Mouse (Mus musculus) layer of hippocampus, postnatal 10 days (tissue): ENCODE data around the gene Pcsk6. TPM values are rescaled to one million over a fixed set of nuclear protein-coding genes. Genes with fewer than 3 reads are reported as not detected.
"Not testable (repeated sequence)": the region's sequence is repeated elsewhere in the genome, so short reads cannot be mapped to it uniquely, and the experiment has no call there.

Experiments
- DNase-seq, 2 experiments: peaks; one replicate each; pipeline ENCODE4 v3.0.0; 2021; ENCODE audit warnings: low spot score in 2 of 2
- long read RNA-seq: library from polyadenylated mRNA; stranded (forward); transcript quantifications from one replicate; pipeline ENCODE4 v2.0.0, GENCODE M21; 2023
- total RNA-seq, 2 experiments: library from RNA; stranded (reverse); gene quantifications; 2 replicates each; pipeline ENCODE4 v1.2.3; 2021

Pcsk6 gene
- total RNA-seq, result 10 to 100 TPM; 10.8 to 11.6 TPM
- long read RNA-seq, full-length matches to known transcripts, result 2 of 4 reads
- long read RNA-seq, partial matches to known transcripts, result 2 of 4 reads
- long read RNA-seq, other reads (novel, unspliced or antisense), result 0 of 4 reads

DNA sequence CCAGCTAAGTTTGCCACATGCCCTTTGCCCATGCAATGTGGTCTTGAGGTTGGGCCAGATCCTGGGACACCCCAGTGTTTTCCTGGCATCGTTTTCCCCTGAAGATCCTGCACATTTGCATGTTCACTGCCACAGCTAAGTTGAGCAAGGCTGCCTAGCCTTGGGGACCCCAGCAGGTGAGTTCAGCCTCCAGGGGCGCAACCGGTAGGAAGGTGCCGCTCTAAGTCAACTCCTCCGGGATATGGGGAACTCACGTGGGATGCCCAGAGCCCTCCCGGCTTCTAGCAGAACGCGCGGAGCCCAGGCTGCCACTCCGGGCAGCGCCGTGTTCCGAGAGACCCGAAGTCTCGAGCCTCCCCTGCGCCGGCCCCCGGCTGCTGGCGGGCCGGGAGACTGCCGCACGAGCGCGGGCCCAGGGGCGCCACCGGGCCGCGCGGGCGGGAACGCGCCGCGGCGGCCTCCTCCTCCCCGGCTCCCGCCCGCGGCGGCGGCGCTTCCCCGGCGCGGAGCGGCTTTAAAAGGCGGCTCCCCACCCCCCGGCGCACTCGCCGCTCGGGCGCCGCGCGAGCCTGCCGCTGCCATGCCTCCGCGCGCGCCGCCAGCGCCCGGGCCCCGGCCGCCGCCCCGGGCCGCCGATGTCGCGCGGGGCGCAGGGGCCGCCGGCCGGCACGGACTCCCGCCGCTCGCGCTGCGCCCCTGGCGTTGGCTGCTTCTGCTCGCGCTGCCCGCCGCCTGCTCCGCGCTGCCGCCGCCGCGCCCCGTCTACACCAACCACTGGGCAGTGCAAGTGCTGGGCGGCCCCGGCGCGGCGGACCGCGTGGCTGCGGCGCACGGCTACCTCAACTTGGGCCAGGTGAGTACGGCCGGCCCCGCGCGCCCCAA is at the start of gene Pcsk6:
Pcsk6 (plus strand) TSS at position 144 of the 882 bp plus-strand sequence.
- DNase-seq, result peak; percentile 48 to 63

GRCm38 (mm10) chr7:65813611-65814212 is 47.8 kb upstream of the Pcsk6 start:
- no peak for DNase-seq

GRCm38 (mm10) chr7:65817564-65817963 is 44.0 kb upstream of the Pcsk6 start:
- no peak for DNase-seq

DNA sequence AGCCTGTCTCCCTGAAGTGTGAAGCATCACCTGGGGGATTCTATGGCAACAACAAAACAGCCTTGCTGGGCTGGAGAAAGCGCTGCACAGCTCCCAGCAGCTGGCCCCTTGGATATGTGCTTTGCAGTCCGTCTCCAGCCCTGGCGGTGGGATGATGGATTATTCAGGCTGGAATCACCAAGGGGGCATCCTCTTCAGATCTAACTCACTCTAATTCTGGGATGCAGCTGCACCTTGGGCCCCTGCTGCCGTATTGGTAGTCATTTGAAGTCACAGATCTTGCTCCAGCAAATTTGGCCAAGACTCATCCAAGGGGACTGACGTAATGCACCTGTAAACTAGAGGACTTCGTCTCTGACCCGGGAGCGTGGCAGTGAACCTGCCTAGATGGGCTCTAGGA is 41.1 kb upstream of the Pcsk6 start:
- DNase-seq, result no peak

- DNase-seq, result not testable (repeated sequence)
Observed at GRCm38 (mm10) chr7:65821901-65822300, 39.6 kb upstream of the Pcsk6 start.

DNA sequence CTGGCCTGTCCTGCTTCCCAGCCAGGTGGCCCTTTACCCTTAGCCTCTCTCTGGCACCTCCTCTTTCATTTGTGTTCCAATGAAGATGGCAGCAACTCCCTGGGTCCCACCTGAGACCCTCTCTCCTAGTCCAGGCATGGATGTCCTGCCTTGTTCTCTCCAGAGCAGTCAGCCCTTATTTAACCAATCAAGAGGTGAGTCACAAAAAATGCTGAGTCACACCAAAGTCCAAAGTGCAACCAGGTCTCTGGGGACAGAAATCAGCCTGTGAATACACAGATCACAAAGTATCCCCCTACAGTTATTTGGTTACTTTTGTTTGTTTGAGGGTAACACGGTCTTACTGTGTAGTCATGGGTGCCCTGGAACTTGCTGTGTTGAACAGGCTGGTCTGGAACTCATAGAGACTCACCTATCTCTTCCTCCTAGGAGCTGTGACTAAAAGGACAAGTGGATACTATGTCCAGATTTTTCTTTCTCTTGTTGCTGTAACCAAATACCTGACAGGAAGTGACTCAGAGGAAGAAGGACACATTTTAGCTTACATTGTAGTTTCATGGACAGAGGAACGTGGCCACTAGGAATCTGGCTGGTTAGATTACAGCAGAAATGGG is 38.9 kb upstream of the Pcsk6 start:
- no peak for DNase-seq

- DNase-seq, result no peak
Observed at GRCm38 (mm10) chr7:65839756-65840155, 21.8 kb upstream of the Pcsk6 start.

DNA sequence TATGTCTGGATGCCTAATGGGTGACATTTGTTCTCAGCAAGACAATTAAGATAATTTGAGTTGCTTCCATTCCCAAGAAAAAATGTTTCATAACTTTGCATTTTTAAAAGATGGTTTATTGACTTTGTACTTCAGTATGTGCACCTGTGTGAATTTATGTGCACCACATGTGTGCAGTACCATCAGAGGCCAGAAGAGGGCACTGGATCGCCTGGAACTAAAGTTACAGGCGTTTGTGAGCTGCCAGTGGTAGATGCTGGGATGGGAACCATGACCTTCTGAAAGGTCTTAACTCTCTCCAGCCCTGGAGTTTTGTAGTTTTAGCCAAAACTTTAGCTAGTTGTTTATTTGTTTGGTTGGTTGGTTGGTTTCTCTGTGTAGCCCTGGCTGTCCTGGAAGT is 18.3 kb upstream of the Pcsk6 start:
- DNase-seq, result no peak

GRCm38 (mm10) chr7:65860981-65861380 is 553 bp upstream of the Pcsk6 start:
- no peak for DNase-seq

GRCm38 (mm10) chr7:65862473-65863176 is 1.1 kb downstream of the Pcsk6 start:
- DNase-seq, result no peak

- DNase-seq, result no peak
Observed at GRCm38 (mm10) chr7:65869173-65869572, 7.6 kb downstream of the Pcsk6 start.

DNA sequence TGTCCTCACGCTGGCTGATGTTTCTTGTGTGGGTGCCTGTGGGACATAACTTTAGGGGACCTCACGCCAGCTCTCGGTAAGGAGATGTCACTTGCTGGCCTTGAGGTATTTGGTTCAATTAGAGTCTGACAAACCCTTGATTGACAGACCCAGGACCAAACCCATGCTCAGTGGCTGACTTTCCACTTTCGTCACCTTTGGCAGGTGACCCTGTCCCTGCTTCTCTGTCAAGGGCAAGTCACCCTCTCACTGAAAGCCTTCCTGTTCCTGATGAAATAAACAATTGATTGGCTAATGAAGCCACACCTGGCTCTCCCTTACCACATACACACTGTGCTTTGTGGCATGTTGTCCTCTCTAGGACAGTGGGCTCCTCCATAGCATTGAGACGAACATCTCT is 8.3 kb downstream of the Pcsk6 start:
- DNase-seq, result no peak

- DNase-seq, result no peak
Observed at GRCm38 (mm10) chr7:65870227-65870626, 8.7 kb downstream of the Pcsk6 start.

DNA sequence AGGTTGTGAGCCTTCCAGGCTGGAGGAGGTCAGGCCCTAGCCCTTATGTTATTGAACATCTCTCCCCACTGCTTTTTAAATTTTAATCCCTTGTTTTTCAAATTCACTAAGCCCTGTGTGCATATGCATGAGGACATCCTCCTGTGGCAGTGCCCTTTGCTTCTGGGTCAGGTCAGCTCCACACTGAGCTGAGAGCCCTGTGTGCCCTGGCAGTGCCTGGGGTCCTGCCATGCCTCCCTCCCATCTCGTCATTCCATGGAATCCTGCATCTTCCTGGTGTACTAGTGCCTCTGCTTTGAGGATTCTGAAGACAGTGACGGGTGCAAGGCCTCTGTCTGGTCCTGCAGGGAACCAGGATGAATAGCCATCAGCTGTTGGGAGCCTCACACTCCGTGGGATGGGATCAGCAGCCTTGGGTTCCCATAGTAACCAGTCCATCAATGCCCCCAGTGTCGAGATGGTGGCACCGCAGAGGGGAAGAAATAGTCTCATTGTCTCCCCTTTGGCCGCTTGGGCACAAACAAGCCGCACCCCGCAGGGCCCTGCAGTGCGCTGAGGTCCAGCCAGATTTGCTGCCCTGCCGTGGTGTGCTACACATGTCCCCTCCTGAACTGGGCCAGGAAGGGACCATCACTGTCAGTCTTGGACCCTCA is 9.5 kb downstream of the Pcsk6 start:
- DNase-seq, result peak; percentile 53 to 66

DNA sequence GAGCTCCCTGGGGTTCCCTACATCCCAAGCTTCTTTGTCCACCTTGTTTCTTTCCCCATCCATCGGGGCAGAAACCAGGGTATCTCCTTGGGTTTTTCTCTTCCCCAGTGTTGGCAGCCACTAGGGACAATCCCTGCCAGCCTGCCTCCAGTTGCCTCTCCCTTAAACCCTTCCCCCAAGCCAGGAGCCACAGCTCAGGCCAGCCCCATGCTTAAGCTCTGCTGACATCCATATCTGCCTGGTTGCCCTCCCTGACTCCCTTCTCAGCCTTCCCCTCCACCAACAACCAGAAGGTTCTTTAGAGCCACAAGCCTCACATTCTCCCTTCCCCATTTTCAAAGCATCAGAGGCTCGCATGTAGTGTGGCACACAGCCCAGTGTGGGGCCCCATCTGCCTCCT is 10.3 kb downstream of the Pcsk6 start:
- DNase-seq, result no peak

DNA sequence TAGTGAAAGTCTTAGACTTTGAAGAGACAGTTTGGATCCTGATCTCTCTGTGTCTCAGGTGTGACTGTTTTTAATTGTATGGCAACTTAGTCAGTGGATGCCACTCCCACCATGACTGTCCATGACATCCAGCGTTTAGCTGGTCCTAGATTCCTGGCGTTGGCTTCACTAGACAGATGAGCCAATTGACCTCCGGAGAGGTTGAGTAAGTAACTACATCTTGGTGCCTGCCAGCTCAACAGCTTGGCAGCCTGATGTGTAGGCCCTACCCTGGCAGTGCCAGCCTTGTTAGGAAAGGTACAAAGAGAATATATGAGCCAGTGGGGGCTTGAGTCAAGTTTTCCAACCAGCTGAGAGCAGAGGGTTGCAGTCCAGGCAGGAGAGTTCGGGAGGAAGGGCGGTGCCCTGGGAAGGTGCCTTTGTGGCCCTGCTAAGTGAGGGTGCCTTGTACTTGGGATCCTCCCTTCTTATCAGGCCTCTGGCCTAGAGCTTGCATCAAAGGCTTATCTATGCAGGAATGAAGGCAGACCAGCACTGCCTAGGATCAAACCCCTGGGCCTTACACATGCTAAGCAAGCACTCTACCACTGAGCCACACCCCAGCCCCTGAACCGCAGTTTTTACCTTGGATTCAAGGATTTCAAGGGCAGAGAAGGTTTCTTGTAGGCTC is 11.8 kb downstream of the Pcsk6 start:
- no peak for DNase-seq

GRCm38 (mm10) chr7:65873902-65874301 is 12.4 kb downstream of the Pcsk6 start:
- DNase-seq, result no peak

DNA sequence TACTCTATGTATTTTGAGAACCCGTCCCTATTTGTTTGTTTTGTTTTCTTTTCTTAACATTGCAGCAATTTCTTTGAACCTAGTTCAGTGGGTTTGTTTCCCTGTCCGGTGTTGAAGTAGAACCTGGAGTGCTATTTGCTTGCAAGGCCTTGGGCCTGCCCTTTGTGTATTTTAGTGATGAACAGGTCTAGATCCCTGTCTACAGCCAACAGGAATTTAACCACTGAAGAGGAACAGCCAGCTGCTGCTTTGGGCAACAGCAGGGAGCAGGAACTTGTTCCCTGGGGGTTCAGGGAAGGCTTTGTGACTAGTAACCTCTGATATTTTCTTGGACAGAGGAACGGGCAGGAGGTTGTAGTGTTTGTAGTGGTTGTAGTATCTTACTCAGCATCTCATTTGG is 15.1 kb downstream of the Pcsk6 start:
- DNase-seq, result no peak

DNA sequence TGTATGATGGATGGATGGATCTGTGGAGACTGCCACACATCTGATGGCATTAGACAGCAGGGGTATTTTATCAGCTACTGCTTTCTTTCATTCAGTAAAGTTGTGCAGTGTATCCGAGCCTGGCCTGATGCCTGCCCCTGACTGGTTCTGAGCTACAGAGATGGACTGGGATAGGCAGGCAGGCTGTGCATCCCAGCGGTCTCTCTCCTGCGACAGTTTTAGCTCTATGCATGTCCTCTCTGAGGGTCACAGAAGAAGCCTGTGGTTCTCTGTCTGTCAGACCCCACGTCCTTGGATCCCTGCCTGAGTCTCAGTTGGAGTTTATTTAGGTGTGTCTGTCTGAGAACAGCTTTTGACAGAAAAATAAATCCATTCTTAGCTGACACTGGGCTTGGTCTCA is 16.7 kb downstream of the Pcsk6 start:
- DNase-seq, result no peak

GRCm38 (mm10) chr7:65879330-65879729 is 17.8 kb downstream of the Pcsk6 start:
- DNase-seq, result peak in 1 of 2 experiments; percentile 40
